Mouse (Mus musculus) heart, embryonic 16.5 days (tissue): ENCODE data around the gene Snx4. TPM values are rescaled to one million over a fixed set of nuclear protein-coding genes. Genes with fewer than 3 reads are reported as not detected.

Source experiments
- ATAC-seq: fragments of 200-750 bp; cut with Nextera tagmentation; replicated peaks from 2 replicates; pipeline ENCODE4 v1.8.0; 2017; ENCODE audit warnings: moderate number of reproducible peaks; ENCODE audit not compliant: insufficient read depth, low FRiP score; ENCODE audit errors: extremely low read depth
- H3K27ac ChIP-seq: fragments of 300-500 bp; sonication (generic); 2 replicates; pipeline ENCODE4 v1.5.1; 2014; ENCODE audit warnings: mild to moderate bottlenecking, low read length, control low read depth, moderate library complexity
- H3K27me3 ChIP-seq: fragments of 300-500 bp; sonication (generic); 2 replicates; pipeline ENCODE4 v1.6.1; 2014; ENCODE audit warnings: low read length, mixed read lengths; ENCODE audit not compliant: control insufficient read depth, insufficient read depth
- H3K36me3 ChIP-seq: fragments of 300-500 bp; sonication (generic); 2 replicates; pipeline ENCODE4 v1.6.1; 2014; ENCODE audit not compliant: control insufficient read depth, insufficient read depth
- H3K4me1 ChIP-seq: fragments of 300-500 bp; sonication (generic); 2 replicates; pipeline ENCODE4 v1.6.1; 2014; ENCODE audit warnings: low read length, mixed read lengths; ENCODE audit not compliant: control insufficient read depth, insufficient read depth
- H3K4me2 ChIP-seq: fragments of 300-500 bp; sonication (generic); 2 replicates; pipeline ENCODE4 v1.6.1; 2014; ENCODE audit warnings: low read depth, mild to moderate bottlenecking, control low read depth, low read length
- H3K4me3 ChIP-seq: fragments of 300-500 bp; sonication (generic); 2 replicates; pipeline ENCODE4 v1.5.1; 2014; ENCODE audit warnings: mild to moderate bottlenecking, control low read depth, low read length
- H3K9ac ChIP-seq: fragments of 300-500 bp; sonication (generic); 2 replicates; pipeline ENCODE4 v1.6.1; 2014; ENCODE audit warnings: low read length, control low read depth
- H3K9me3 ChIP-seq: fragments of 300-500 bp; sonication (generic); replicated peaks from 2 replicates; pipeline ENCODE4 v1.6.1; 2016; ENCODE audit warnings: low read length; ENCODE audit not compliant: control insufficient read depth
- WGBS: fragments of 180-500 bp; shearing (Covaris S2); extraction: QIAGEN DNeasy Blood & Tissue Kit; methylation state at CpG from one replicate; pipeline ENCODE4 v1.1.7; 2014; 5-methylcytosine and 5-hydroxymethylcytosine counted together
- polyA plus RNA-seq: library from polyadenylated mRNA; unstranded; fragments of >200 nt; fragmentation: Nextera tagmentation; extraction: Ambion mirVana; gene quantifications from 2 replicates; pipeline ENCODE4 v1.2.1, GENCODE M21; 2015

Gene Snx4
- polyA plus RNA-seq, 1 experiment from 2014 or later = 88.7 TPM

DNA sequence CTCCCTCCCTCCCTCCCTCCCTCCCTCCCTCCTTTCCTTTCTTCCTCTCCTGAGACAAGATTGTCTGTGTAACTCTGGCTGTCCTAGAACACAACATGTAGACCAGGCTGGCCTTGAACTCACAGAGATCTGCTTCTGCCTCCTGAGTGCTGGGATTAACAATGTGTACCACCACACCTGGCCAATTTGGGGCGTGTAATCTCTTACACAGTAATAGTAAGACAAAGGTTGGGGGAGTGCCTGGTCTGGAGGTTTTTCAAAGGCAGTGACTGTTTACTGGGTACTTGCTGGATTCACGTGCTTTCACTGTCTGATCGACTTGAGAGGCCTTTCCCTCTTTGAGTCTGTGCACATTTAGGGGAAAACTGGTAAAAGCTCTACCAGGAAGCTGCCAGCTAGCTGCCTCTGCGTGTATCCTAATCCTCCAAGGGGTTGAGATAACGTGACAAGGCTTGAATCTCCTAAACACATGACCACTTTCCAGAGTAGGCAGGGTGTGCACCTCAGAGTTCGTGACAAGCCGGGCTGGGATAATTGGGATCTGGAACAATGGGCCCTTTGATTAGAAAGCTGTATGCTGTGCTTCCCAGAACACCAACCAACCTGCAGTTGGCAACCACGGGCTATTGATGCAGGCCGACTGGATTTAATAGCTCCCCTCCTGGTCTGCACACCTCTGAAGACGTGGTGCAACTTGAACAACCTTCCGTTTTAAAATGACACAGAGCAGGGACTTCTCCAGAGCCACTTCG, 74.6 kb downstream of the Snx4 start:
- Histone ChIP-seq H3K9ac (no peak overlapping the region), H3K27ac (no peak overlapping the region), H3K4me2 (no peak overlapping the region), H3K4me1 (peaks cover 8% of the 10 kb centered on the region), H3K27me3 (no peaks in the 10 kb centered on the region), H3K9me3 (no peaks in the 10 kb centered on the region), H3K36me3 (no peaks in the 10 kb centered on the region), H3K4me3 (no peak overlapping the region)
- no peak for ATAC-seq
- WGBS = 51% methylated on average over 12 of the region's 12 CpGs

DNA sequence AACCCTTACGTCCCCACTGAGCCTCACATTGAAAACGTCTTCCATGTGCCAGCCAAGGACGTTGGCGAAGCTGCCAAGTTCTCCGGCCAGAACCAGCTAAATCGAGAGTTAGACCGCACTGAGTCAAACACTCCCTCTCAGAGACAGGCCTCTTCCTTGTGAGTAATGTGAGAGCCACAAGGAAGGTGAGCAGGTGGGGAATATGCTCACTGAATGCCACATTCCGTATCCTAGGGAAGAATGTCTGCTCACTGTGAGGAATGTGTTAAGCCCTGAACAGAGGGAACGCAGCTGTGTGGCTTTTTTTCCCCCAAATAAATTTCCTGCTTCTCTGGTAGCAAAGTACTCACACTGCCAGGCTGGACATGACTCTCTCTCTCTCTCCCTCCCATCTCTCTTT, 75.3 kb downstream of the Snx4 start:
- no peaks in the 10 kb centered on the region for H3K9me3 ChIP-seq
- H3K4me2 ChIP-seq = no peak overlapping the region
- no peak for ATAC-seq
- no peak overlapping the region for H3K9ac ChIP-seq
- H3K36me3 ChIP-seq = no peaks in the 10 kb centered on the region
- no peak overlapping the region for H3K27ac ChIP-seq
- 59% methylated on average over 9 of the region's 9 CpGs for WGBS
- H3K4me1 ChIP-seq = peaks cover 8% of the 10 kb centered on the region
- no peak overlapping the region for H3K4me3 ChIP-seq
- no peaks in the 10 kb centered on the region for H3K27me3 ChIP-seq

GRCm38 (mm10) chr16:33327101-33327500, 75.9 kb downstream of the Snx4 start:
- Histone ChIP-seq H3K27me3 (no peaks in the 10 kb centered on the region), H3K4me2 (no peak overlapping the region), H3K27ac (no peak overlapping the region), H3K36me3 (no peaks in the 10 kb centered on the region), H3K9me3 (no peaks in the 10 kb centered on the region), H3K4me1 (peaks cover 4% of the 10 kb centered on the region), H3K4me3 (no peak overlapping the region), H3K9ac (no peak overlapping the region)
- WGBS = 73% methylated on average over 9 of the region's 9 CpGs
- no peak for ATAC-seq

GRCm38 (mm10) chr16:33333015-33333414, 81.8 kb downstream of the Snx4 start:
- no peak overlapping the region for H3K27ac ChIP-seq
- peaks cover 5% of the 10 kb centered on the region; the same call in 1 of the 2 replicates for H3K4me1 ChIP-seq
- no peak for ATAC-seq
- H3K9me3 ChIP-seq = no peaks in the 10 kb centered on the region
- H3K9ac ChIP-seq = no peak overlapping the region
- WGBS = 66% methylated on average over 14 of the region's 14 CpGs
- no peaks in the 10 kb centered on the region for H3K36me3 ChIP-seq
- no peak overlapping the region for H3K4me2 ChIP-seq
- H3K27me3 ChIP-seq = no peaks in the 10 kb centered on the region
- H3K4me3 ChIP-seq = no peak overlapping the region

- Histone ChIP-seq H3K9ac (no peak overlapping the region), H3K36me3 (no peaks in the 10 kb centered on the region), H3K4me1 (peaks cover 5% of the 10 kb centered on the region; the same call in 1 of the 2 replicates), H3K27me3 (no peaks in the 10 kb centered on the region), H3K27ac (peak overlapping the region; percentile 64), H3K4me3 (no peak overlapping the region), H3K4me2 (peak overlapping the region; percentile 42), H3K9me3 (no peaks in the 10 kb centered on the region)
- WGBS = 2% methylated on average over 8 of the region's 8 CpGs
- ATAC-seq = peak; percentile 90
These were observed 85.9 kb downstream of the Snx4 start for GRCm38 (mm10) chr16:33337177-33337576.

GRCm38 (mm10) chr16:33337681-33338080, 86.4 kb downstream of the Snx4 start:
- no peak for ATAC-seq
- no peaks in the 10 kb centered on the region for H3K36me3 ChIP-seq
- no peaks in the 10 kb centered on the region for H3K9me3 ChIP-seq
- H3K9ac ChIP-seq = no peak overlapping the region
- no peaks in the 10 kb centered on the region for H3K27me3 ChIP-seq
- no peak overlapping the region for H3K27ac ChIP-seq
- H3K4me2 ChIP-seq = peak overlapping the region; percentile 42
- 73% methylated on average over 10 of the region's 10 CpGs for WGBS
- no peak overlapping the region for H3K4me3 ChIP-seq
- peaks cover 5% of the 10 kb centered on the region; the same call in 1 of the 2 replicates for H3K4me1 ChIP-seq

- 66% methylated on average over 4 of the region's 4 CpGs for WGBS
- Histone ChIP-seq H3K4me2 (no peak overlapping the region), H3K4me1 (peaks cover 5% of the 10 kb centered on the region; the same call in 1 of the 2 replicates), H3K9me3 (no peaks in the 10 kb centered on the region), H3K36me3 (no peaks in the 10 kb centered on the region), H3K9ac (no peak overlapping the region), H3K27ac (no peak overlapping the region), H3K4me3 (no peak overlapping the region), H3K27me3 (no peaks in the 10 kb centered on the region)
- no peak for ATAC-seq
These were observed 87.2 kb downstream of the Snx4 start for GRCm38 (mm10) chr16:33338492-33338891.

GRCm38 (mm10) chr16:33339476-33339875, 88.2 kb downstream of the Snx4 start:
- H3K4me1 ChIP-seq = peaks cover 5% of the 10 kb centered on the region; the same call in 1 of the 2 replicates
- H3K36me3 ChIP-seq = no peaks in the 10 kb centered on the region
- H3K27ac ChIP-seq = no peak overlapping the region
- no peaks in the 10 kb centered on the region for H3K27me3 ChIP-seq
- 68% methylated on average over 2 of the region's 2 CpGs for WGBS
- no peak overlapping the region for H3K4me2 ChIP-seq
- ATAC-seq = no peak
- no peaks in the 10 kb centered on the region for H3K9me3 ChIP-seq
- no peak overlapping the region for H3K4me3 ChIP-seq
- H3K9ac ChIP-seq = no peak overlapping the region

- Histone ChIP-seq H3K9ac (no peak overlapping the region), H3K27ac (no peak overlapping the region), H3K4me1 (peaks cover 9% of the 10 kb centered on the region; the same call in 1 of the 2 replicates), H3K9me3 (no peaks in the 10 kb centered on the region), H3K27me3 (no peaks in the 10 kb centered on the region), H3K4me3 (no peak overlapping the region), H3K36me3 (no peaks in the 10 kb centered on the region), H3K4me2 (no peak overlapping the region)
- WGBS = 73% methylated on average over 1 of the region's 1 CpGs
- ATAC-seq = no peak
These were observed 91.1 kb downstream of the Snx4 start for GRCm38 (mm10) chr16:33342356-33342755.
